Mouse (Mus musculus): ENCODE measurements around the gene Lag3. TPM values are rescaled to one million over a fixed set of nuclear protein-coding genes. Genes with fewer than 3 reads are reported as not detected.
A peak's percentile ranks its signal among the peaks of the same experiment; 100 is the strongest.

Gene Lag3
- 1.8 and 2.1 TPM in 2 replicates for polyA plus RNA-seq (2014; fragmentation: Nextera tagmentation; extraction: Ambion mirVana)

- Histone ChIP-seq H3K36me3 (ENCODE audit: control insufficient read depth, insufficient read depth, low read length) (peaks cover 27% of the 10 kb centered on the region), H3K9ac (ENCODE audit: low read length) (no peak within 1 kb of the TSS), H3K4me3 (ENCODE audit: low read depth, low read length) (no peak within 1 kb of the TSS), H3K4me2 (ENCODE audit: low read length) (peak within 1 kb of the TSS; percentile 21), H3K27ac (ENCODE audit: low read depth) (no peak within 1 kb of the TSS), H3K27me3 (replicated peaks; ENCODE audit: control insufficient read depth, insufficient read depth, low read length) (0 out of 2 replicates have a peak, but pooled peaks cover 3% of the 10 kb centered on the region), H3K4me1 (replicated peaks; ENCODE audit: control insufficient read depth, insufficient read depth, low read length) (peaks cover 30% of the 10 kb centered on the region), H3K9me3 (ENCODE audit: control insufficient read depth, low read length) (no peaks in the 10 kb centered on the region)
- ATAC-seq (replicated peaks; ENCODE audit: low FRiP score, low TSS enrichment, low read depth) (no peak), DNase-seq (ENCODE audit: low spot score) (no peak)
- WGBS: 21% methylated on average over 11 of the region's 13 CpGs
Measured at GRCm38 (mm10) chr6:124911533-124912218, at the start of gene Lag3. Lag3 (minus strand) TSS chr6:124911705.

DNA sequence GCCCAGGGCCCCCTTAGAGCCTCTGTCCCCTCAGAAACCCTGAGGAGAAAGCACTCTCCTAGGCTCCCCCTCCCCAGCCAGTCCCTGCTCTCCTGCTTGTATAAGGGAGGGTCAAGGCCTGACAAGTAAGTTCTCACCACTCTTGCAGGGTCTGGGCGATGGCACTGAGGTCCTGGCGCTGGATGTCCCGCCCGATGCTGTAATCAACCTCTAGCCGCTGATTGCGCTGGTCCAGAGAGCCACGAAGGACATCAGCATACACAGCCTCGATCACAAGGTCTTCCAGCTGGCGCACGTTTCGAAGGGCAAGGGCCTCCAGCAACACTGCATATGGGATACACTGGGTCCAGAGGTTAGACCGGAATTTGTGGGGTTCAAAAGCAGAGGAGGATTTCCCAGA is 49.5 kb upstream of the Lag3 start:
- H3K36me3 ChIP-seq (ENCODE audit: control insufficient read depth, insufficient read depth, low read length): peaks cover 56% of the 10 kb centered on the region
- no peak for ATAC-seq (replicated peaks; ENCODE audit: low FRiP score, low TSS enrichment, low read depth)
- H3K9ac ChIP-seq (ENCODE audit: low read length): no peak overlapping the region
- DNase-seq (ENCODE audit: low spot score): no peak
- no peak overlapping the region for H3K4me3 ChIP-seq (ENCODE audit: low read depth, low read length)
- peaks cover 9% of the 10 kb centered on the region for H3K4me1 ChIP-seq (replicated peaks; ENCODE audit: control insufficient read depth, insufficient read depth, low read length)
- H3K4me2 ChIP-seq (ENCODE audit: low read length): no peak overlapping the region
- H3K9me3 ChIP-seq (ENCODE audit: control insufficient read depth, low read length): no peaks in the 10 kb centered on the region
- H3K27ac ChIP-seq (ENCODE audit: low read depth): no peak overlapping the region
- 94% methylated on average over 12 of the region's 12 CpGs for WGBS
- no peaks in the 10 kb centered on the region for H3K27me3 ChIP-seq (replicated peaks; ENCODE audit: control insufficient read depth, insufficient read depth, low read length)

DNA sequence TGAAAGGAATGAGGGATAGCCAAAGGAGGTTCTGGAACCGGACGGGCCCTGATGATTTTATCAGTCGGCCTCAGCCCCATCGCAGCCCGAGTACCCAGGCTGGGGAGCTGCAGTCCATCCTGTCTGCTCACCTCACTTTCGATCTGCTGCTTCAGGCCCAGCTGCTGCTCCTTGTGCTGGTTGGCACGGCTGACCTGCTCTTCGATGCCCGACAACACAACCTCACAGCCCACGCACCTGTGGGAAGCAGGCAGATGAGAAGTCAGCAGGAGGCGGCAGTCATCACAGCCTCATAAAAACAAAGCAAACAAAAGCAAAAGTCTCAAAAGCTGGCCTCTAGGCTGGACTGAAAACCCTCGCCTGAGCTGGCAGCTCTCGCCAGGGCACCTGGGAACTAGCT is 48.5 kb upstream of the Lag3 start:
- Histone ChIP-seq H3K9me3 (ENCODE audit: control insufficient read depth, low read length) (no peaks in the 10 kb centered on the region), H3K9ac (ENCODE audit: low read length) (no peak overlapping the region), H3K4me2 (ENCODE audit: low read length) (no peak overlapping the region), H3K27ac (ENCODE audit: low read depth) (no peak overlapping the region), H3K4me1 (replicated peaks; ENCODE audit: control insufficient read depth, insufficient read depth, low read length) (peaks cover 7% of the 10 kb centered on the region), H3K27me3 (replicated peaks; ENCODE audit: control insufficient read depth, insufficient read depth, low read length) (no peaks in the 10 kb centered on the region), H3K36me3 (ENCODE audit: control insufficient read depth, insufficient read depth, low read length) (peaks cover 57% of the 10 kb centered on the region), H3K4me3 (ENCODE audit: low read depth, low read length) (no peak overlapping the region)
- ATAC-seq (replicated peaks; ENCODE audit: low FRiP score, low TSS enrichment, low read depth): no peak
- no peak for DNase-seq (ENCODE audit: low spot score)
- WGBS: 91% methylated on average over 13 of the region's 13 CpGs

DNA sequence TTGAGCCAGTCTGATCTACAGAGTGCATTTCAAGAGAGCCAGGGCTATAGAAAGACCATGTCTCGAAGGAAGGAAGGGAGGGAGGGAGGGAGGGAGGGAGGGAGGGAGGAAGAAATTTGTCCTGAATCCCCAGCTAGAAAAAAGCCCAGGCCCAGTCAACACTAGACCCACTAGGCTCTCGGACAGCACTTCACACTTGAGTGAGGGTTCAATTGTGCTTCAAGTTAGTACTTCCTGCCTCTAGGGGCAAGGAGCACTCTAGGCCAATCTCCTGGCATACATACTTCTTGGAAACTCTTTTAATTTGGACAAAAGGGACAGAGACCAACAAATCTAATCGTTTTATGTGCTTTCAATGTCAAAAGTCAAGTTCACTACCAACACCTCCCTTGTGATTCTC is 46.6 kb upstream of the Lag3 start:
- DNase-seq (ENCODE audit: low spot score) (no peak), ATAC-seq (replicated peaks; ENCODE audit: low FRiP score, low TSS enrichment, low read depth) (no peak)
- 84% methylated on average over 3 of the region's 3 CpGs for WGBS
- no peak overlapping the region for H3K9ac ChIP-seq (ENCODE audit: low read length)
- H3K9me3 ChIP-seq (ENCODE audit: control insufficient read depth, low read length): no peaks in the 10 kb centered on the region
- no peaks in the 10 kb centered on the region for H3K4me1 ChIP-seq (replicated peaks; ENCODE audit: control insufficient read depth, insufficient read depth, low read length)
- peaks cover 57% of the 10 kb centered on the region for H3K36me3 ChIP-seq (ENCODE audit: control insufficient read depth, insufficient read depth, low read length)
- no peak overlapping the region for H3K27ac ChIP-seq (ENCODE audit: low read depth)
- no peak overlapping the region for H3K4me3 ChIP-seq (ENCODE audit: low read depth, low read length)
- H3K4me2 ChIP-seq (ENCODE audit: low read length): no peak overlapping the region
- no peaks in the 10 kb centered on the region for H3K27me3 ChIP-seq (replicated peaks; ENCODE audit: control insufficient read depth, insufficient read depth, low read length)

DNA sequence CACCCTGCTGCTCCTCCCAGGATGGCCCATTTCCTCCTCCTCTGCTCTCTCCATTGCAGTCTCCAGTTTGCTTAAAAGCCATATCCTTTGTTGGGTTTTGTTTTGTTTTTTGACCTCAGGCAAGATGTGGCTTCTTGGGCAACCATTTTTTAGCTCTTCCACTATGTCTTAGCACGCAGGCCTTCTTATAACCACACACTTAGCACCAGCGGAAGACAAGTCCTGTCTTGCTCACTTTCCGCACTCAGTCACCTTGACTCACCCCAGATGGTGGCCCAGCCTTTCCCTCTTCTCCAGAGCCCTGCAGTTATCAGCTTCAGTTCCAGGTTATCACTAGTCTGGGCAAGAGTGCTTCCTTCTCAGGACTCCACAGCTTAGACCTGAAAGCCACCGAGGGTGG is 43.7 kb upstream of the Lag3 start:
- Histone ChIP-seq H3K27me3 (replicated peaks; ENCODE audit: control insufficient read depth, insufficient read depth, low read length) (no peaks in the 10 kb centered on the region), H3K9me3 (ENCODE audit: control insufficient read depth, low read length) (0 out of 2 replicates have a peak, but pooled peaks cover 3% of the 10 kb centered on the region), H3K36me3 (ENCODE audit: control insufficient read depth, insufficient read depth, low read length) (peaks cover 34% of the 10 kb centered on the region), H3K4me1 (replicated peaks; ENCODE audit: control insufficient read depth, insufficient read depth, low read length) (no peaks in the 10 kb centered on the region), H3K4me3 (ENCODE audit: low read depth, low read length) (no peak overlapping the region), H3K4me2 (ENCODE audit: low read length) (no peak overlapping the region), H3K27ac (ENCODE audit: low read depth) (no peak overlapping the region), H3K9ac (ENCODE audit: low read length) (no peak overlapping the region)
- no peak for DNase-seq (ENCODE audit: low spot score)
- no peak for ATAC-seq (replicated peaks; ENCODE audit: low FRiP score, low TSS enrichment, low read depth)
- 94% methylated on average over 4 of the region's 4 CpGs for WGBS

- Histone ChIP-seq H3K4me3 (ENCODE audit: low read depth, low read length) (no peak overlapping the region), H3K27ac (ENCODE audit: low read depth) (no peak overlapping the region), H3K27me3 (replicated peaks; ENCODE audit: control insufficient read depth, insufficient read depth, low read length) (no peaks in the 10 kb centered on the region), H3K36me3 (ENCODE audit: control insufficient read depth, insufficient read depth, low read length) (peaks cover 24% of the 10 kb centered on the region), H3K4me1 (replicated peaks; ENCODE audit: control insufficient read depth, insufficient read depth, low read length) (no peaks in the 10 kb centered on the region), H3K9me3 (ENCODE audit: control insufficient read depth, low read length) (0 out of 2 replicates have a peak, but pooled peaks cover 3% of the 10 kb centered on the region), H3K9ac (ENCODE audit: low read length) (no peak overlapping the region), H3K4me2 (ENCODE audit: low read length) (no peak overlapping the region)
- ATAC-seq (replicated peaks; ENCODE audit: low FRiP score, low TSS enrichment, low read depth) (no peak), DNase-seq (ENCODE audit: low spot score) (no peak)
- WGBS: 91% methylated on average over 2 of the region's 2 CpGs
Measured at GRCm38 (mm10) chr6:124953991-124954715, 42.6 kb upstream of the Lag3 start.

GRCm38 (mm10) chr6:124943526-124943925 is 32.0 kb upstream of the Lag3 start:
- Histone ChIP-seq H3K9ac (ENCODE audit: low read length) (no peak overlapping the region), H3K4me1 (replicated peaks; ENCODE audit: control insufficient read depth, insufficient read depth, low read length) (no peaks in the 10 kb centered on the region), H3K4me2 (ENCODE audit: low read length) (no peak overlapping the region), H3K4me3 (ENCODE audit: low read depth, low read length) (no peak overlapping the region), H3K27ac (ENCODE audit: low read depth) (no peak overlapping the region), H3K36me3 (ENCODE audit: control insufficient read depth, insufficient read depth, low read length) (peaks cover 9% of the 10 kb centered on the region), H3K27me3 (replicated peaks; ENCODE audit: control insufficient read depth, insufficient read depth, low read length) (no peaks in the 10 kb centered on the region), H3K9me3 (ENCODE audit: control insufficient read depth, low read length) (no peaks in the 10 kb centered on the region)
- ATAC-seq (replicated peaks; ENCODE audit: low FRiP score, low TSS enrichment, low read depth): no peak
- WGBS: 84% methylated on average over 3 of the region's 3 CpGs
- DNase-seq (ENCODE audit: low spot score): no peak

- H3K4me2 ChIP-seq (ENCODE audit: low read length): no peak overlapping the region
- no peaks in the 10 kb centered on the region for H3K9me3 ChIP-seq (ENCODE audit: control insufficient read depth, low read length)
- ATAC-seq (replicated peaks; ENCODE audit: low FRiP score, low TSS enrichment, low read depth) (no peak), DNase-seq (ENCODE audit: low spot score) (no peak)
- 88% methylated on average over 1 of the region's 1 CpGs for WGBS
- no peaks in the 10 kb centered on the region for H3K27me3 ChIP-seq (replicated peaks; ENCODE audit: control insufficient read depth, insufficient read depth, low read length)
- H3K9ac ChIP-seq (ENCODE audit: low read length): no peak overlapping the region
- H3K4me1 ChIP-seq (replicated peaks; ENCODE audit: control insufficient read depth, insufficient read depth, low read length): no peaks in the 10 kb centered on the region
- H3K27ac ChIP-seq (ENCODE audit: low read depth): no peak overlapping the region
- no peak overlapping the region for H3K4me3 ChIP-seq (ENCODE audit: low read depth, low read length)
- H3K36me3 ChIP-seq (ENCODE audit: control insufficient read depth, insufficient read depth, low read length): peaks cover 24% of the 10 kb centered on the region
Measured at GRCm38 (mm10) chr6:124941679-124942078, 30.2 kb upstream of the Lag3 start.

Measured in intestine, embryonic 14.5 days (tissue).